ENCODE assay signal across 8 mouse cellular contexts in genomic region chr8:83729009-83729807, GRCm38 (mm10). TPM values are rescaled to one million over a fixed set of nuclear protein-coding genes. Genes with fewer than 3 reads are reported as not detected.
DNase-seq lines count a peak whose midpoint lies in the region; TF ChIP-seq lines count a peak whose summit lies in the region.

No protein-coding gene starts in this region.

- WGBS in spleen, adult 2 months: 89% methylated on average over 11 of the region's 11 CpGs

- peak; percentile 23 for DNase-seq in gastrocnemius, adult 2 months
- no peak for DNase-seq in gastrocnemius, adult 18-20 months (ENCODE audit: low spot score)
- peak in 1 of 2 experiments; percentile 49 for DNase-seq in spleen, adult 2 months (ENCODE audit: low read depth in 1 of 2, low spot score in 2 of 2)
- DNase-seq in spleen, adult 12 weeks (ENCODE audit: low spot score): no peak
- peak; percentile 65 for DNase-seq in induced T-regulatory cell, adult 2 months (ENCODE audit: low read depth)
- peak; percentile 51 for DNase-seq in retina, postnatal 1 day
- no peak for DNase-seq in ovary, postnatal 36 days (ENCODE audit: low spot score)
- no peak for DNase-seq in layer of hippocampus, postnatal 25 days (ENCODE audit: extremely low spot score in 1 of 2, low spot score in 1 of 2)

- TF ChIP-seq CTCF in gastrocnemius, adult 2 months (IDR thresholded peaks at IDR 0.05): peak; percentile 59
- TF ChIP-seq CTCF in spleen, adult 2 months (IDR thresholded peaks at IDR 0.05; ENCODE audit: extremely low read depth, insufficient read depth, insufficient read length, insufficient replicate concordance): peak; percentile 40; the same call in 1 of the 2 replicates

- peaks cover 3% of the 10 kb centered on the region; the same call in 1 of the 2 replicates for H3K4me1 ChIP-seq in spleen, adult 2 months (ENCODE audit: control insufficient read depth, insufficient read depth, insufficient read length)

- no peaks in the 10 kb centered on the region for H3K27me3 ChIP-seq in spleen, adult 2 months (ENCODE audit: control insufficient read depth, insufficient read depth, low read length)

- no peak overlapping the region for H3K4me3 ChIP-seq in gastrocnemius, adult 2 months
- H3K4me3 ChIP-seq in spleen, adult 2 months (ENCODE audit: extremely low read depth, insufficient read depth, insufficient read length): no peak overlapping the region

- no peak for TF ChIP-seq POLR2A in spleen, adult 2 months (IDR thresholded peaks at IDR 0.05; ENCODE audit: low read depth, low read length)

- intact Hi-C loops in gastrocnemius, adult 2 months (cut with DNase I): loop anchor here (5.0 kb wide), 1 partner anchor 53 kb away; no protein-coding TSS in a partner anchor

- peaks cover 84% of the 10 kb centered on the region for H3K36me3 ChIP-seq in spleen, adult 2 months (ENCODE audit: control insufficient read depth, insufficient read depth, low read length)

- H3K27ac ChIP-seq in gastrocnemius, adult 2 months: no peak overlapping the region
- H3K27ac ChIP-seq in spleen, adult 2 months (ENCODE audit: insufficient read depth, low read length): no peak overlapping the region

RNA-seq across cellular contexts. Expression of gene Adgre5, which starts 11.9 kb away (rescaled TPM):
- total RNA-seq in gastrocnemius, adult 2 months (2021): 10 to 100 TPM; 16.3 to 27.7 TPM
- 10 to 100 TPM; 16.9 to 22.9 TPM for total RNA-seq in gastrocnemius, adult 18-20 months (2021)
- polyA plus RNA-seq in spleen, adult 2 months (2012; rRNA removed): 232 and 275 TPM in 2 replicates
- 10 to 100 TPM in 1 of 2 experiments, 1 to 10 TPM in 1; 7.4 to 11.0 TPM for total RNA-seq in layer of hippocampus, postnatal 25 days (2021)

RNA-seq across cellular contexts. Expression of gene Ddx39, which starts 14.2 kb away (rescaled TPM):
- 10 to 100 TPM; 11.2 to 13.1 TPM for total RNA-seq in gastrocnemius, adult 2 months (2021)
- total RNA-seq in gastrocnemius, adult 18-20 months (2021): 10 to 100 TPM; 10.0 to 11.1 TPM
- 52.9 TPM in 2 replicates for polyA plus RNA-seq in spleen, adult 2 months (2012; rRNA removed)
- total RNA-seq in layer of hippocampus, postnatal 25 days (2021): 10 to 100 TPM; 14.4 to 17.2 TPM

RNA-seq across cellular contexts. Expression of gene Pkn1, which starts 30.2 kb away (rescaled TPM):
- total RNA-seq in gastrocnemius, adult 2 months (2021): 10 to 100 TPM; 25.8 to 29.9 TPM
- 10 to 100 TPM; 23.0 to 24.3 TPM for total RNA-seq in gastrocnemius, adult 18-20 months (2021)
- polyA plus RNA-seq in spleen, adult 2 months (2012; rRNA removed): 165 and 208 TPM in 2 replicates
- 10 to 100 TPM; 42.2 to 57.6 TPM for total RNA-seq in layer of hippocampus, postnatal 25 days (2021)

Comparison
In these comparisons a context has a peak if more than half of its experiments do, and no peak if none do; other contexts are left out.
1. DNase-seq: peak in gastrocnemius, adult 2 months (single experiment), induced T-regulatory cell, adult 2 months (single experiment) and retina, postnatal 1 day (single experiment); none in gastrocnemius, adult 18-20 months (single experiment), spleen, adult 12 weeks (single experiment), ovary, postnatal 36 days (single experiment) and layer of hippocampus, postnatal 25 days (0 of 2).